Mouse (Mus musculus) cortical plate, adult 2 months (tissue): Measurements from ENCODE around the gene Arl8a. TPM values are rescaled to one million over a fixed set of nuclear protein-coding genes. Genes with fewer than 3 reads are reported as not detected.

Source experiments
- H3K27ac ChIP-seq: fragments of 200-500 bp; 2 replicates; pipeline ENCODE4 v1.5.1; 2012; ENCODE audit warnings: low read length, control low read depth, inconsistent platforms; ENCODE audit not compliant: insufficient read depth
- H3K4me1 ChIP-seq: fragments of 200-500 bp; 2 replicates; pipeline ENCODE4 v1.6.1; 2011; ENCODE audit warnings: low read length; ENCODE audit not compliant: control insufficient read depth, insufficient read depth
- H3K4me3 ChIP-seq: fragments of 200-500 bp; 2 replicates; pipeline ENCODE4 v1.5.1; 2011; ENCODE audit warnings: mild to moderate bottlenecking, low read length, control low read depth; ENCODE audit not compliant: insufficient read depth
- CTCF ChIP-seq: fragments of 200-500 bp; IDR thresholded peaks from 2 replicates; pipeline ENCODE4 v1.5.1; 2011; ENCODE audit warnings: mild to moderate bottlenecking, control low read depth, low read length; ENCODE audit not compliant: insufficient read depth; ENCODE audit errors: extremely low read depth
- POLR2A ChIP-seq: fragments of 200-500 bp; IDR thresholded peaks from 2 replicates; pipeline ENCODE4 v1.6.1; 2011; ENCODE audit warnings: mild to moderate bottlenecking, low read length, control low read depth; ENCODE audit not compliant: insufficient read depth; ENCODE audit errors: extremely low read depth
- polyA plus RNA-seq: library from polyadenylated mRNA; depleted of rRNA; stranded (reverse); fragments of >200 nt; gene quantifications from 2 replicates; pipeline ENCODE4 v1.2.3, GENCODE M21; 2012

Arl8a gene
- polyA plus RNA-seq, 1 experiment, result 358 TPM

GRCm38 (mm10) chr1:135125990-135126389 lies 20.6 kb upstream of the Arl8a start:
- Histone ChIP-seq H3K4me3 (no peak overlapping the region), H3K4me1 (peaks cover 5% of the 10 kb centered on the region), H3K27ac (no peak overlapping the region)
- TF ChIP-seq POLR2A (no peak), CTCF (no peak)

GRCm38 (mm10) chr1:135126443-135127027 lies 20.1 kb upstream of the Arl8a start:
- peaks cover 5% of the 10 kb centered on the region for H3K4me1 ChIP-seq
- TF ChIP-seq CTCF (no peak), POLR2A (no peak)
- H3K4me3 ChIP-seq, result no peak overlapping the region
- no peak overlapping the region for H3K27ac ChIP-seq

DNA sequence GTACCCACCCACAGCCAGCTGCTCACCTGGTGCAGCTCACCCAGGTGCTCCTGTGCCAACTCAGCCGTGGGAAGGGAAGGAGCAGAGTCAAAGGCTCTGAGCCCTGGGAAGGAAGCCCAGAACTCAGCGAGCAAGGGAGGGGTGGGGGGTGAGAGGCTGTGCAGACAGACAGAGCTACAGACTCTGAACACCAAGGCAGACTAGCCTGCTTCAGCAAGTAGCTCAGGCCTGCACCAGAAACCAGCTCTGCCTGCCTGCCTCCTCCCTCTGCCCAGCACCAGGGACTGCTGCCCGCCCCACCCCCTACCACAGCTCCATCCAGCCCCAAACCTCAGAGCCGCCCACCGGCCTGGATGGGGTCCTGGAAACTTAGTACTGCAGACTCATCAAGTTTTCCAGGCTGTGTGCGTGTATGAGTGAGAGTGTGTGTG lies 18.6 kb upstream of the Arl8a start:
- Histone ChIP-seq H3K4me1 (peaks cover 5% of the 10 kb centered on the region), H3K4me3 (no peak overlapping the region), H3K27ac (no peak overlapping the region)
- TF ChIP-seq CTCF (no peak), POLR2A (no peak)

- H3K4me1 ChIP-seq, result peaks cover 5% of the 10 kb centered on the region
- no peak overlapping the region for H3K27ac ChIP-seq
- TF ChIP-seq CTCF (no peak), POLR2A (no peak)
- H3K4me3 ChIP-seq, result no peak overlapping the region
Measured at GRCm38 (mm10) chr1:135128986-135129385, 17.6 kb upstream of the Arl8a start.

DNA sequence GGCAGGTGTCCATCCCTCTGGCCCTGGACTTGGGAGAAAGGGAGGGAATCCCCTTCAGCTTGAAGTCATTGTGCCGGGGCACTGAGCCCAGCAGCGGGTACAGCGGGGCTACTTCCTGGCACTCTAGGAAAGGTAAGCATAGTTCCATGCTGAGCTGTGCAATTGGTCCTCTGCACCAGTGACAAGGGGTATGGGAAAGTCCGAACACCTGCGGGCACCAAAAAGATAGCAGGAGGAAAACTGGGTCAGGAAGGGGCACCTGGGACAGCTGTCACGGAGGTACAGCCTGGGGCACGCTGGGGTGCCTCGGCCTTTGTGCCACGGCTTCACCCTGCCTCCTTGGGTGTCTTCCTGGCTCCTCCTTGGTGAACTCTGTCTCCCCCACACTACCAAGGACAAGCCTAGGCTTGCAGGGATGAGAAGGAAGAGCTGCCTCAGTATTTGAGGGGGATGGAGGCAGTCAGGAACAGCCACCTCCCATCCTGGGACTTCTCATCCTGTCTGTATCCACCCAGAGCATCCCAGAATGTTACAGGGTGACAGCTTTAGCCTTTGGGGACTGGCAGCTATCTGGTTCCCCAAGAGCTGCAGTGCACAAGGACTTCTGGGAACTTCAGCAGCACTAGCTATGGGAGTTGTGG lies 17.0 kb upstream of the Arl8a start:
- H3K4me1 ChIP-seq, result peaks cover 5% of the 10 kb centered on the region
- H3K27ac ChIP-seq, result no peak overlapping the region
- H3K4me3 ChIP-seq, result no peak overlapping the region
- TF ChIP-seq CTCF, result no peak

DNA sequence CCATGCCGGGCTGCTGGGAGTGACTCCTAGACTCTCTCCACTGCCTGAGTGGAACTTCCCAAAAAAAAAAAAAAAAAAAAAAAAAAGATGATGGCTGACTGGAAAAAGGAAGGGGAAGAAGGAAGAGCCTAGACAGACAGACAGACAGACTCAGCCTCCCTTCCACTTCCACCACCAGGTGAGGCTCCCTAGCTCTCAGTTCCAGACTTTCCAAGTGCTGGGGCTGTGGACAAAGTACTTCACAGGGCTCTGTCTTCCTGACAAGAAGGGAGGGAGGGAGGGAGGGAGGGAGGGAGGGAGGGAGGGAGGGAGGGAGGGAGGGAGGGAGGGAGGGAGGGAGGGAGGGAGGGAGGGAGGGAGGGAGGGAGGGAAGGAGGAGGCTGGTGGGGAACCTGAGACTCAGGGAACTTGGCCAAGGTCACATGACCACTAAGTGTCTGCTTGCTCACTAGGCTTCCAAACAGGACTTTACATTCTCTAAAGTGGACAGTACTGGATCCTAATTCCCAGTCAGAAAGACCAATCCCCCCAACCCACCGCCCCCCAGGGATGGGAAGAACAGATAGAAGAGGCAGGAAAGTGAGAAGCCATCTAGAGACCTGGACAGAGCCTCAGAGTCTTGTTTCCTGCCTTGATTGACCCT lies 16.1 kb upstream of the Arl8a start:
- Histone ChIP-seq H3K27ac (no peak overlapping the region), H3K4me3 (no peak overlapping the region), H3K4me1 (peaks cover 5% of the 10 kb centered on the region)
- TF ChIP-seq POLR2A, result no peak
- TF ChIP-seq CTCF, result no peak

GRCm38 (mm10) chr1:135131034-135131433 lies 15.6 kb upstream of the Arl8a start:
- TF ChIP-seq CTCF (no peak), POLR2A (no peak)
- peaks cover 5% of the 10 kb centered on the region for H3K4me1 ChIP-seq
- no peak overlapping the region for H3K27ac ChIP-seq

GRCm38 (mm10) chr1:135131560-135131959 lies 15.1 kb upstream of the Arl8a start:
- H3K4me1 ChIP-seq, result peaks cover 3% of the 10 kb centered on the region; the same call in 1 of the 2 replicates
- H3K27ac ChIP-seq, result no peak overlapping the region
- H3K4me3 ChIP-seq, result no peak overlapping the region
- no peak for TF ChIP-seq CTCF
- TF ChIP-seq POLR2A, result no peak

More at GRCm38 (mm10) chr1:135131034-135131433, 15.6 kb upstream of the Arl8a start:
- no peak overlapping the region for H3K4me3 ChIP-seq

DNA sequence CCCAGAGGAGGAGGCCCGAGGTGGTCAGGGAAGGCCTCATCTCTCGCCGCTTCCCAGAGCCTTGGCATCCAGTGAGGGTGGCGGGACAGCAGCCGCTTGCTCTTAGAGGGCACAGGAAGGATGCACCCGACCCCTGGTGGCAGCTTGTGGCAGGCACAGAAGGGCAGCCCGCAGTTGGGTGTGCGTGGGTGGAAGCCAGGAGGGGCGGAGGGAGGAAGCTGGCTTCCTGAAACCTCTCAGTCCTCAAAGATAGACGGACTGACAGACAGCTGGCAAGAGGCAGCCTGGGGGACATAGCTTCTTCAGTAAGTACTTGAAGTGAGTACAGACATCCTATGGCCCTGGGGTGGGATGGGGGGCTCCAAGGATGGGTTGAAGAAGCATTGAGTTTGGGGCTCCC lies 14.2 kb upstream of the Arl8a start, which contains the start of gene Ptpn7:
Gene Ptpn7, plus strand, starts transcription at position 228 of the 400 bp plus-strand sequence.
- H3K4me3 ChIP-seq, result no peak within 1 kb of the TSS
- H3K27ac ChIP-seq, result no peak within 1 kb of the TSS
- no peaks in the 10 kb centered on the region for H3K4me1 ChIP-seq
- TF ChIP-seq CTCF, result peak; percentile 46
- no peak for TF ChIP-seq POLR2A
